Mouse (Mus musculus) embryonic fibroblast, embryonic 13.5 days (primary cell): ENCODE measurements at regions not wholly inside any gene's neighbourhood (a gene's known extent, or its start where the extent isn't known, plus 50 kb on each side); places are given as distances from the start of the nearest gene placed in this dataset.

Experiments used
- CTCF ChIP-seq: IDR thresholded peaks from 2 replicates; pipeline ENCODE4 v1.5.1; 2011; ENCODE audit warnings: mild to moderate bottlenecking, control low read depth, low read length, moderate library complexity, borderline replicate concordance; ENCODE audit not compliant: insufficient read depth
- POLR2A ChIP-seq: IDR thresholded peaks from 2 replicates; pipeline ENCODE4 v1.6.1; 2011; ENCODE audit warnings: low read depth, mild to moderate bottlenecking, control low read depth, low read length, moderate library complexity

DNA sequence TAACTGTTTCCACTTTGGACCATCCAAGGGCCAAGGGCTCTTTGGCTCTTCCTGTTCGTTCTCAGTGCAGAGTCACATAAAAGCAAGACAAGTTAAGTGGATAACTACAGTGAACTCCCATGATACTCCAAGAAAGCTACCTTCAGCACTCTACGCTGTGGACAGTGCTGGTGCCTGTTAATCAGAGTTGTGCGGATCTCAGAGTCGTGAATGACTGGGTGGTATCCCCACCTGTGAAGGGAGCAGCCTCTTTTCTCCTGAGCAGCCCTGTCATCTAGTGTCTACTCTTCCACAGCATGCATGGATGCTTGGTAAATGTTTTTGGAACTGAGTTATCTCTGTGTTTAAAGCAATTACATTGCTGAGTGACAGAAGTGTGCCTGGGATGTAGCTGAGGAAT, 568.4 kb upstream of the Map3k7 start:
- TF ChIP-seq CTCF (no peak), POLR2A (no peak)
